Mouse (Mus musculus) monocyte, adult 5-6 weeks (primary cell): Measurements from ENCODE around the gene Gse1. TPM values are rescaled to one million over a fixed set of nuclear protein-coding genes. Genes with fewer than 3 reads are reported as not detected.
A peak's percentile ranks its signal among the peaks of the same experiment; 100 is the strongest.
"Not testable (repeated sequence)": the region's sequence is repeated elsewhere in the genome, so short reads cannot be mapped to it uniquely, and the experiment has no call there.

Experiments used
- ATAC-seq: fragments of 153-309, 156-312 bp; replicated peaks from 2 replicates; pipeline ENCODE4 v1.8.0; 2017; ENCODE audit warnings: mild to moderate bottlenecking; ENCODE audit not compliant: low TSS enrichment, insufficient number of reproducible peaks, severe bottlenecking, poor library complexity, low FRiP score
- total RNA-seq: library from RNA; stranded (forward); fragments of 200-1000, 200-491, 200-594 nt; gene quantifications from 3 replicates; pipeline ENCODE4 v1.2.3, GENCODE M21; 2017

Gene Gse1
- total RNA-seq, 1 experiment from 2014 or later = 9.9 TPM

DNA sequence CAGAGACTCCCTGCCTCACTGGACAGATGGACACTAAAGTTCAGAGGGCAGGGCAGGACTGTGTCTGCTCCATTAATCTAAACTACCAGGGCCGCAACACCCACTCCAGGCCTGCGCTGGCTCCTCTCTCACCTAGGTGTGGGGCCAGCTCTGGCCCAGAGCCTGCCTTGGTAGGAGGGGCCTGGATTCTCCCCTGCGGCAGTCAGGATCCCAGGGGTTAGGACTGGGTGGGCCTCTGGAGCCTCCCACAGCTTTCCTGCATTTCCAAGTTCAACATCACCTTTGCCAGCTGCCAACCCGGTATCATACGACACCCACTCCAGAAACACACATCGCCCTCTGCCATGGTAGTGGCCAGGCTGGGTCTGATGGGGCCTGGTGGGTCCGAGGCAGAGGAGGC, 102.8 kb downstream of the Gse1 start:
- no peak for ATAC-seq

DNA sequence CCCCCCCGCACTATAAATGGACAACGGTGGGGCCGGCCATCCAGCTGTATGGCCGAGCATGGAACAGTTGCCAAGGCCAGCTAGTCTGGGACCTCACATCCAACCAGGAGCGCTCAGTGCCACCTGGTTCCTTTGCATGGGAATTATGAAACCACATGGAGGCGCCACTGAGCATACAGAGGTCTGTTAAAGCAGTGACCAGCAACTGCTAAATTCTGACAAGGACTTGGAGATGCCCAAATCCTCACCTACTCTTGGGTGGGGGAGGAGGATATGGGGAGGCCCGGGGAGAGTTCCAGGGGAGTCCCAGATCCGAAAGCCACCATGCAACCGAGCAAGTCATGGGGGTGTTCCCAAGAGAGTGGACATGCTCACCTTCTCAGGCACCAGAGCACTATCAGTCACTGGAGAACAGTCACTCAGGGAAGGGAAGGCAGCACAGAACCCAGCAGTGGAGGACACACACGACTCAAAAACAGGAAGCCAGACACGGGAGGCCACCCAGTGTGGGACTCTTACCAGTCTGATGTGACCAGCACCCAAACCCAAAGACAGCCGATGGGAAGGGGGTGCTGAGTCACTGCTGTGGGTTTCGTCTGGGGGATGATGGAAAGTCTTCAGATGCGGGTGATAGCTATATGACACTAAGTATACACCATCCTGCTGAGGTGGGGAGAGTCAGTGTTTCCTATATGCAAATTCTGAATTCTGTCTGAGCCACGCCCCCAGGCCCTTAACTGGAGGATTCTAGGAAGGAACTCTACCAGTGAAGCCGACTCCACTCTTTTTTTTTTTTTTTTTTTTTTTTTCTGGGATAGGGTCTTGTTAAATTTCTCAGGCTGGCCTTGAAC, 104.3 kb downstream of the Gse1 start:
- ATAC-seq = peak; percentile 54

DNA sequence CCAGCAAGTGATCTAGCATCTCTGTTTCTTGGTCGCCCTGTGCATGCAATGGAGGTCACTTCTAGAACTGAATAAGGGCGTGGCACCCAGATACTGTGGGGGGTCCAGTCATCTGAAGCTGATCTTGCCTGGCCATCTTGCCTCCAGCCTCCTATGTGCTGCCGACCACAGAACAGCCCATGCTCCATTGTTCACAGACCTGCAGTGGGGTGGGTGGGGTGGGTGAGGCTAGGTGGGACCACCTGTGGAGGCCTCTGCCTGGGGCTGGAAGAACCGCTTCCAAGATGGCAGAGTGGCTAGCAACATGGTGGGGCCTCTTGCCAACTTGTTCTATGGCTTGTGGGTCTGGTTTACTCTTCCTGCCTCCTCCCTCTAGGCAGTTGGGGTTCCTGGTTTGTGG, 105.4 kb downstream of the Gse1 start:
- no peak for ATAC-seq

DNA sequence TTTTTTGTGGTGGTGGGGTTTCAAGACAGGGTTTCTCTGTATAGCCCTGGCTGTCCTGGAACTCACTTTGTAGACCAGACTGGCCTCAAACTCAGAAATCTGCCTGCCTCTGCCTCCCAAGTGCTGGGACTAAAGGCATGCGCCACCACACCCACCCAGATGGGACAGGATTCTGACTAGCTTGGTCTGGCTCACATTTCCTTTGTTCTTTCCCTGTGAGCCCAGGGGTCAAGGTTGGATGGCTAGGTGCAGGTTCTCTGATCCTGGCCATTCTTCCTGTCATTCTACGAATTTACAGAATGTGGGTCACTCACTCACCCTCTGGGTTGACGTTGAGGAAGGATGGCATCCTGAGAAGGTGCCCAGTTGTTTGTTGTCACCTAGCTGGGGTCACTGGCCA, 106.0 kb downstream of the Gse1 start:
- ATAC-seq = not testable (repeated sequence)

DNA sequence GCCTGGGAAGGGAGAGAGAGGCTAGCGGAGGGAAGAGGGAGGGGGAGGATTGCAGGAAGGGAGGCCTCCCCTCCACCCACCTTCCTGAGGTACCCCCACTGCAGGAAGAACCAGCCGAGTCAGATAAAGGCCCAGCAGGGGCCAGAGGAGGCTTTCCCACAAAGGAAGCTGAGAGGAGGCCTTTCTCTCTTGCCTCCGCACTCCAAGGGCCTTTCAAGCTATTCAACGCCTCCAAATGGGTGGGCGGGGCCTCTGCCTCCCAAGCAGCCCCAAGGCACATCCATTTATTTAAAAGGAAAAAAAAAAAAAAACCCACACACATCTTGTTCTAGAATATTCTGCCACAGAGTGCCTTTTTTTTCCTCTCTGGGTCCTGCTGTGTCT, 106.6 kb downstream of the Gse1 start:
- no peak for ATAC-seq

DNA sequence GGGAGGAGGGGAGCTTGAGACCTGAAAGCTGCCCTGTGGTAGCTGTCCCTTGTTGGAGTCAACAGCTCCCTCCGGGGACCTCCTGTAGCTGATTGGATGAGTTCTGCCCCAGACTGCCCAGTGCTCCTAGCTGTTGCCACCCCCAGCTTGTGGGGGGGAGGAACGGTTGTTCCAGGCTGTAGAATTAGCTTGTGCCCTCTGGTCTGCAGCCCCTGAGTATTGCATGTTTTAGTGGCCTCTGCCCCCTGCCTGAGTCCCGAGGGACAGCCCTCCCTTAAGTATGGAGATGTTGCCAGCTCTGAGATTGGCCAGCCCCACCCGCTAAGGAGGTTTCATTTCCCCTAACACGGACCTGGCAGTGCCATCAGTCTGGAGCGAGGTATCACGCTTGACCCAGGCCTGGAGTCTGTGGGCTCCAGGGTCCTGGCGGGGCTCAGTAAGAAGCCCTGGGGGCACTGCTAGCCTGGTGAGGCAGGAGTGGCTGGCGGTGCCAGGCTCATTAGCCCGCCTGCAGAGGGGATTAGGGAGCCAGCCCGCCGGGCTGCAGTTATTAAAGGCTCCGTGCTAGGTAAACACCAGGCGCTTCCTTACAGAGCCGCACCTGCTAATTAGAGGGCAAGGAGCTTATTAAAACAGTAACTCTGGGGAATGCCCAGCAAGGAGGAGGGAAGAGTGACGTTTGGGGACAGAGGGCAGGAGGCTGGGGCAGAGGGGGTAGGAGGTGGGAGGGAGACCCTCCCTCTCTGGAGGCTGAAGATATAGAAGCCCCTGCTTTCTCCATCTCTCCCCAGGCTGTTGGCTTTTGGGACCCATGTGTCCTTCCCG, 107.2 kb downstream of the Gse1 start:
- peak; percentile 72 for ATAC-seq

DNA sequence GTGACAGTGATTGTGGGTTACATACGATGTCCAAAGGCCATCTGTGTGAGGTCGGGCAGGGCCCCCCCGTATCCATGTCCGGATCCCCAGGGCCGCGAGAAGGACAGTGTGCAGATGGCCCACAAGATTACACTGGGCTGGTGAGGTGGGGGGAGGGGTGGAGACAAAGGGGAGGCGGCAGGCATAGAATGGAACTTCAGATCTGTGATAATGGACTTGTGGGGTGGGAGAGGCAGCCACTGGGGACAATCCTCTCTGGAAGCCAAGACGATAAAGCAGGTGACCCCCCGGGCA, 107.8 kb downstream of the Gse1 start:
- no peak for ATAC-seq

DNA sequence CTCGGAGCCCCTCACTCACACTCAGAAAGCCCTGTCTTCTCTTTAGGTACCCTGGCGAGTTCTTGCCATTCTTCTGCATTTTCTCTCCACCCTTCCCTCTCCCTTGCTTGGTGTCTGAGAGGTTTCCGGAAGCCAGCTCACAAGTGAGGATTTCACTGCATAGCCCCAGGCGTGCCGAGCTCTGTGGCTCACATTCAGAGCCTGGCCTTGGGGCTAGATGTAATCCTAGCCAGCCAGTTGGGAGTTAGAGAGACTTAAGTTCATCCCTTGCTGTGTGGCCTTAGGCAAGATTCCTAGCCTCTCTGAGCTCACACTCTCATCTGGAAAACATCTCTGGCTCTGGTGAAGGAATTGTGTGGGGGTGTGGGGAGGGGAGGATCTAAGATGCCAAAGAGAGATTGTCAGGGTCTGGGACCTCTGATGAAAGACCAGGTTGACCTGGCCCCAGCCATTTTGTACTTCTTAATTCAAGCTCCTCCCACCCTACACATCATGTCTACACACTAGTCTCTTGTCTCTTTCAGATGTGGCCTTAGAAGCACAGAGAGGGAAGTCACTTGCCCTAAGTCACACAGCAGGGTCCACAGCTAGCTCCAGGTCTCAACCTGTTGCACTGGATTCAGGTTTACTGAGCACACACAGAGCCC, 108.8 kb downstream of the Gse1 start:
- no peak for ATAC-seq

DNA sequence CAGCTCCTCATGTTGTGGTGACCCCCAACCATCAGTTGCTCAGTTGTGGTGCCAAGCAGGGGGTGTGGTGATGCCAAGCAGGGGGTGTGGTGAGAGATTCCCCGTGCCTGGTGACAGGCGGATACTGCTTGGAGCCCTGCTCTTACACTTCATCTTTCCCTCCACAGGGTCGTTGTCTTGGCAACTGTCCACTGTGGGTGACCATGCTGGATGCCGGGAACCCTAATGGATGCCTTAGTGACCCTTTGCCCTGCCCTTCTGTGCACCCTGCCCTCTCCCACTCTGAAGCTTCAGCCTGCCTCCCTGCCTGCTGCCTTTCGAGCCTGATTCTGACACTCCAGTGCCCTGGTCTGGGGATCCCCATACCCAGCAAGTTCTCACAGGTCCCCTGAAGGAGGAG, 109.4 kb downstream of the Gse1 start:
- no peak for ATAC-seq

DNA sequence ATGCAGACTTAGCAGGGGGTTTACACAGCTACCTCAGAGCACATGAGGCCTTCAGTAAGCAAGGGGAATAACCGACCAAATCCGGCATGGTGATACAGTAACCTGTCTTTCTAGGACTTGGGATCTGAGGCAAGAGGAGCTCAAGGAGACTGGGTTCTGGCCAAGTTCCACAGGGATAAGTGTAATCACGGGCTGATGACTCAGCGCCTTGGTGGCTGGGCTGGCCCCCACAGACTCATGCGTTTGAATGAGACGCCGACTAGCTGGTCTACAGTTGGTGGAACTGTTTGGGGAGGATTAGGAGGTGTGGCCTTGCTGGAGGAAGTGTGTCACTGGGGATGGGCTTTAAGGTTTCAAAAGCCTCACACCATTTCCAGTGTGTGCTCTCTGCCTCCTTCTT, 110.4 kb downstream of the Gse1 start:
- no peak for ATAC-seq

DNA sequence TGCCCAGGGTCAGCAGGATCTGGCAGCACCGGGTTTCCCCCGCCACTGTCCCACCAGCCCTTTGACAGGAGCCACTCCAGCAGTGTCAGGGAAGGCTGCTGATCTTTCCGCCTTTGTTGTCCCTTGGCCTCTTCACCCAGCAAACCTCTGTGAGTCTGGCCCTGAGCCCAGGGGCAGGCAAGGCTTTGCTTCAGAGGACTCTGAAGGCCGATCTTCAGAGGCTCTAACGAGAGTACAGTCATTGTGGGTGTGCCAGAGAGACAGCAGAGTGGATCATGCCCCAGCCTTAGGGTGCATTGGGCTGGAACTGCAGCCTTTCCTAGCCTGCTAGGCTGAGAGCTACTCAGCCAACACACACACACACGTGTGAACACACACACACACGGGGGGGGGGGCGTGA, 111.5 kb downstream of the Gse1 start:
- ATAC-seq = no peak

DNA sequence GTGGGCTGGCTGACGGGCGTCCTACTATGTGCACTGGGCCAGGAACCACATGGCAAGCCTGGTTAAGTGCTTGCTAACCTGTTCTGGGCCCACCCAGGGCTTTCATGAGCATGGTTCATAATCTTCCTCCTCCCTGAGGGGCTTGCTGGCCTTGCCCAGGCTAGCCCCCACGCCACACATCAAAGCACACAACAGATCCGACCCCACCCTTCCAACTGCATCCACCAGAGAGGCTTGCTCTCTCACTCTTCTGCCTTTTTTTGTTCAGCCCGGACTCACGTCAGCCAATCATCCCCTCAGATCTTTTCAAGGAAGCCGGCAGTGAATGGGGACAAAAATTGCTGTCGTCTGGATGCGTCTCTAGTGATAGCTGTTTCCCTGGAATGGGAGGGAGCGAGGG, 112.9 kb downstream of the Gse1 start:
- no peak for ATAC-seq

DNA sequence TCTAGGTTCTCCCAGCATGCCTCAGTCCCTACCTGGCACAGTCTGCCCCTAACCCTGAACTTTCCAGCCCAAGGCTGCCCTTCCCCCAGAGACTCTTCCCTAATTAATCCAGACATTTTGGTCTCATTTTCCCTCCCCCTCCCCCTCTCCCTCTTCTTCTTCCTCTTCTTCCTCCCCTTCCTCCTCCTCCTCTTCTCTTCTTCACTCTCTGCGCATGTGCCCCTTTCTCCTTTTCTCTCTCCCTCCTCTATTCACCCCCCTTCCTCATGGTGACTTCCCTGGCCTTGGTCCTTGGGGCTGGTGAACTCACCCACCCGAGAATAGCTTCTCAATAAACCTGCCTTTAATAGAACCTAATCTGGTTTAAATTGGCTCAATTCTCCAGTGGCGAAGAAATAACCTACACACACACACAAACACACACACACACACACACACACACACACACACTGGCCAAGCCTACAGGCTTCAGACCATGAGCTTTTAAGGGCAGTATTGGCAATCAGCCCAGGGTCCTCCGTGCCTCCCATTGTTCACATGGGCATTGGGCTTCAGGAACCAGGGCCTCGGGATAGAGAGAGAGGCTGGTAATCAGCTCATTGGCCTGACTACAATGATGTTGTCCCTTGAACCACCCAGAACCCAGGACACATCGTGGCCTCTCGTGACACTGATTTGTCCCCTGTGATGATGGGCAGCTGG, 114.7 kb downstream of the Gse1 start:
- no peak for ATAC-seq

DNA sequence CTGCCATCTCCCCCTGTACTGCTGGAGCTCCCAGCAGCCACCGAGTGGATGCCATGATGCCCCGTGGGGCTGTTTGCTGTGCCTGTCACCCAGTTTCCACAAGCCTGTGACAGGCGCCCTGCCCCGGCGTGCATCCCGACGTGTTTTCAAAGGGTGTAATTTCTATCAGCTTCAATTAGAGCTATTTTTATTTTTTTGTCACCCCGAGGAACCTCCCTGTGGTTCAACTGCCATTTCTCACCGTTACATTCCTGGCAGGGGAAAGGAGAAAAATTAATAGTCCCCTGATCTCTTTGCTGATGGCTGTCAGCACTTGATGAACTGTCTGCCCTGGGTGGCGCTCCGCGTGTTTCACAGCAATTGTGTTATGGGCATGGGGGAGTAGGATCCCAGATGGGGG, 115.3 kb downstream of the Gse1 start:
- no peak for ATAC-seq

DNA sequence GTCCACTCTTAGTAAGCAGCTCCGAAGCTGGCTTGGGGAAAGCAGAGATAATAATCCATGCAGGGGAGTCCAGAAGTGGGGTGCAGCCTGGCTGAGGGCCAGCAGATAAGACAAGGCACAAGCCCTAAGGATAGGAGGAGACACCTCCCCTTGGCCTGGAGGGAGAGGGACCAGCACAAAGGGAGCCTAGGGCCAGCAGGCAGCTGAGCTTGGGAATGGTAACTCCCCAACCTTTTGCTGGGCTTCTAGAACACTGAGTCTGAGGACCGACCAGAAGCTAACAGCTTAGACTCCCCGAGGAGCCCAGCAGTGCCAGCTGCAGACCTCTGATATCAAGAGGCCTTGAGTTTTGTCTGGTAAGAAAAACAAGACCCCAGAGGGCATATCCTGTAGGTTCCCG, 115.9 kb downstream of the Gse1 start:
- no peak for ATAC-seq

DNA sequence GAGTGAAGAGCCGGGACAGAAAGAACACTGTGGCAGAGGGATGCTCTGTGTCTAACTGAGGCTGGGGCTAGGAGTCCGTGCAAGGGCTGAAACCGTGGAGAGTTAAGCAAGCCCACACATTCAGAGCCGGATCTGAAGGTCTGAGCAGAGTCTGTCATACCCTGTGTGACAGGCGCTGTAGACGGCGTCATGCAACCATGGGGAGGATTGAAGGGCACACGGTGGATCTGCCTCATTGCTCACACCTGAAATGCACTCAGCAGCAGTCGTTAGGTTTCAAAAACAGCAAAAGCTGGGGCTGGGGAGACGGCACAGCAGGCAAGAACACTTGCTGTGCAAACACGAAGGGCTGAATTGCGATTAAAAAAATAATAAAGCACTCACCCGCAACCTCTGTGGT, 116.3 kb downstream of the Gse1 start:
- ATAC-seq = no peak

DNA sequence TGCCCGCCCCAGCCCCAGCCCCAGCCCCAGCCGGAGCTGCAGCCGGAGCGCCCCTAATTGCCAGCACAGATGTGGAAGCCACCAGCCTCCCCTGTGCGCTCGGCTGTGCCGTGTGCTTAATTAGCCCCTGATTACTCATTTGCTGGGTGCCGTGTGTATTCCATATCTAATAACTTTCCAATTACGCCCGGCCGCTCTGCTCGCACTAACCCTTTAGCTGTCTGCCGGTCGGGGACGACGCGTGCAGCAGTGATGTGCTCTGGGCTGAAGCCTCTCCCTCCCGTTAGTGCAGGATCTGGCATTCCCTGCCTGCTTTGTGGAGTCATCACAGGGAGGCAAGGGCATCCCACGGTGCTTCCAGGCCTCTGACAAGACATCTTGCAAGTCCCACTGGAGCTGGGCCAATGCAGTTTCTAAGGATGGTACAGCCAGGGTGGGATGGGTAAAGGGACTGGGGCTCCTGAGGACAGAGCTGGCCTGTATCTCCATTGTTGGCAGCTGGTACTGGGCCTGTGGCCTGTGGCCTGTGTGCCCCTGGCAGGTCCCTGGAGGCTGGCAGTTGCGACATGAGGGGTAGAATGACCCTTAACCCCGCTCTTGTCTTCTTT, 119.6 kb downstream of the Gse1 start:
- no peak for ATAC-seq

DNA sequence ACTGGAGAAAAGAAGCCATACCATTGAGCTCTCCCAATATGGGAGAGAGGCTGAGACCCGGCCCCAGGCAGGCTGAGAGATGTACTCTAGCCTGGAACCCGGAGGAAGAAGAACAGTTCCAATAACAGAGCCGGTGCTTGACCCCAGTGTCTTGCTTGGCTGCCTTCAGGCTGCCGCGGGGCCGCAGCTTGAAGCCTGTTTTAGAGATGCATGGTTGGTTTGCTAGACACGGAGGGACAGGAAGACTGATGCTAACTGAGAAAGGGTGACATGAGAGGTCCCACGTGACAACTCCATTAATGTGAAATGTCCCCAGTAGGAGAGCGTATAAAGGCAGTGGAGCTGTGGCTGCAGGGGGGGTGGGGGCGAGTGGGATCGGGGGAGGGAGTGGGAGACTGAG, 120.7 kb downstream of the Gse1 start:
- no peak for ATAC-seq
